Mouse (Mus musculus): Measurements from ENCODE around the gene Rfx1.

Rfx1 gene

GRCm38 (mm10) chr8:84066291-84066930 lies at the start of gene Rfx1:
Gene Rfx1 (plus strand): TSS chr8:84066834.
- DNase-seq (ENCODE audit: low read depth, low spot score): peak; percentile 99

- DNase-seq (ENCODE audit: low read depth, low spot score): no peak
Measured at GRCm38 (mm10) chr8:84019738-84020137, 46.9 kb upstream of the Rfx1 start.

- DNase-seq (ENCODE audit: low read depth, low spot score): no peak
Measured at GRCm38 (mm10) chr8:84021096-84021495, 45.5 kb upstream of the Rfx1 start, which contains the start of gene Palm3. Gene Palm3 (plus strand): TSS chr8:84021471.

GRCm38 (mm10) chr8:84021569-84021968 lies 45.1 kb upstream of the Rfx1 start:
- no peak for DNase-seq (ENCODE audit: low read depth, low spot score)

- DNase-seq (ENCODE audit: low read depth, low spot score): no peak
Measured at GRCm38 (mm10) chr8:84023085-84023484, 43.5 kb upstream of the Rfx1 start.

GRCm38 (mm10) chr8:84023631-84024030 lies 43.0 kb upstream of the Rfx1 start:
- no peak for DNase-seq (ENCODE audit: low read depth, low spot score)

- no peak for DNase-seq (ENCODE audit: low read depth, low spot score)
Measured at GRCm38 (mm10) chr8:84024171-84024570, 42.5 kb upstream of the Rfx1 start.

GRCm38 (mm10) chr8:84025863-84026262 lies 40.8 kb upstream of the Rfx1 start:
- no peak for DNase-seq (ENCODE audit: low read depth, low spot score)

GRCm38 (mm10) chr8:84027449-84027848 lies 39.2 kb upstream of the Rfx1 start:
- DNase-seq (ENCODE audit: low read depth, low spot score): no peak

GRCm38 (mm10) chr8:84029272-84029671 lies 37.4 kb upstream of the Rfx1 start:
- no peak for DNase-seq (ENCODE audit: low read depth, low spot score)

- DNase-seq (ENCODE audit: low read depth, low spot score): no peak
Measured at GRCm38 (mm10) chr8:84032777-84033176, 33.9 kb upstream of the Rfx1 start.

- no peak for DNase-seq (ENCODE audit: low read depth, low spot score)
Measured at GRCm38 (mm10) chr8:84038015-84038414, 28.6 kb upstream of the Rfx1 start.

GRCm38 (mm10) chr8:84039050-84039449 lies 27.6 kb upstream of the Rfx1 start:
- DNase-seq (ENCODE audit: low read depth, low spot score): peak; percentile 37

GRCm38 (mm10) chr8:84042066-84042947 lies 24.3 kb upstream of the Rfx1 start, which contains the start of gene Il27ra:
Gene Il27ra (minus strand): TSS chr8:84042589.
- no peak for DNase-seq (ENCODE audit: low read depth, low spot score)

GRCm38 (mm10) chr8:84042948-84043342 lies 23.7 kb upstream of the Rfx1 start:
- DNase-seq (ENCODE audit: low read depth, low spot score): no peak

- DNase-seq (ENCODE audit: low read depth, low spot score): no peak
Measured at GRCm38 (mm10) chr8:84044103-84044502, 22.5 kb upstream of the Rfx1 start.

- DNase-seq (ENCODE audit: low read depth, low spot score): no peak
Measured at GRCm38 (mm10) chr8:84044900-84045299, 21.7 kb upstream of the Rfx1 start, which contains the start of gene Rln3. Gene Rln3 (minus strand): TSS chr8:84045000.

- no peak for DNase-seq (ENCODE audit: low read depth, low spot score)
Measured at GRCm38 (mm10) chr8:84046505-84046904, 20.1 kb upstream of the Rfx1 start.

GRCm38 (mm10) chr8:84048171-84048570 lies 18.5 kb upstream of the Rfx1 start:
- DNase-seq (ENCODE audit: low read depth, low spot score): no peak

GRCm38 (mm10) chr8:84052746-84053145 lies 13.9 kb upstream of the Rfx1 start:
- DNase-seq (ENCODE audit: low read depth, low spot score): no peak

GRCm38 (mm10) chr8:84053229-84053628 lies 13.4 kb upstream of the Rfx1 start:
- DNase-seq (ENCODE audit: low read depth, low spot score): no peak

- DNase-seq (ENCODE audit: low read depth, low spot score): no peak
Measured at GRCm38 (mm10) chr8:84057827-84058226, 8.8 kb upstream of the Rfx1 start.

- DNase-seq (ENCODE audit: low read depth, low spot score): no peak
Measured at GRCm38 (mm10) chr8:84059226-84059625, 7.4 kb upstream of the Rfx1 start.

All from retina, adult 2 months (tissue).